Mouse (Mus musculus) kidney, embryonic 15.5 days (tissue): ENCODE measurements around the gene Ttll8. TPM values are rescaled to one million over a fixed set of nuclear protein-coding genes. Genes with fewer than 3 reads are reported as not detected.

Experiments used
- ATAC-seq: fragments of 200-750 bp; cut with Nextera tagmentation; replicated peaks from 2 replicates; pipeline ENCODE4 v1.8.0; 2017; ENCODE audit warnings: moderate TSS enrichment; ENCODE audit not compliant: low FRiP score
- H3K27ac ChIP-seq: fragments of 300-500 bp; sonication (generic); 2 replicates; pipeline ENCODE4 v1.5.1; 2015; ENCODE audit warnings: mild to moderate bottlenecking, inconsistent platforms
- H3K27me3 ChIP-seq: fragments of 300-500 bp; sonication (generic); 2 replicates; pipeline ENCODE4 v1.6.1; 2015; ENCODE audit warnings: inconsistent platforms
- H3K36me3 ChIP-seq: fragments of 300-500 bp; sonication (generic); 2 replicates; pipeline ENCODE4 v1.6.1; 2015; ENCODE audit warnings: inconsistent platforms
- H3K4me1 ChIP-seq: fragments of 300-500 bp; sonication (generic); 2 replicates; pipeline ENCODE4 v1.6.1; 2015; ENCODE audit warnings: inconsistent platforms
- H3K4me2 ChIP-seq: fragments of 300-500 bp; sonication (generic); 2 replicates; pipeline ENCODE4 v1.6.1; 2015; ENCODE audit warnings: moderate library complexity, mild to moderate bottlenecking, inconsistent platforms
- H3K4me3 ChIP-seq: fragments of 300-500 bp; sonication (generic); replicated peaks from 2 replicates; pipeline ENCODE4 v1.5.1; 2015; ENCODE audit warnings: mild to moderate bottlenecking, inconsistent platforms
- H3K9ac ChIP-seq: fragments of 300-500 bp; sonication (generic); 2 replicates; pipeline ENCODE4 v1.6.1; 2015; ENCODE audit warnings: mild to moderate bottlenecking, inconsistent platforms
- H3K9me3 ChIP-seq: fragments of 300-500 bp; sonication (generic); replicated peaks from 2 replicates; pipeline ENCODE4 v1.6.1; 2016; ENCODE audit warnings: inconsistent platforms
- WGBS: fragments of 180-500 bp; shearing (Covaris S2); methylation state at CpG from one replicate; pipeline ENCODE4 v1.1.7; 2015; ENCODE audit warnings: mixed read lengths; 5-methylcytosine and 5-hydroxymethylcytosine counted together
- polyA plus RNA-seq: library from polyadenylated mRNA; unstranded; fragments of >200 nt; fragmentation: Nextera tagmentation; extraction: Ambion mirVana; gene quantifications from 2 replicates; pipeline ENCODE4 v1.2.1, GENCODE M21; 2015

Gene Ttll8
- polyA plus RNA-seq, 1 experiment from 2014 or later, result not detected

DNA sequence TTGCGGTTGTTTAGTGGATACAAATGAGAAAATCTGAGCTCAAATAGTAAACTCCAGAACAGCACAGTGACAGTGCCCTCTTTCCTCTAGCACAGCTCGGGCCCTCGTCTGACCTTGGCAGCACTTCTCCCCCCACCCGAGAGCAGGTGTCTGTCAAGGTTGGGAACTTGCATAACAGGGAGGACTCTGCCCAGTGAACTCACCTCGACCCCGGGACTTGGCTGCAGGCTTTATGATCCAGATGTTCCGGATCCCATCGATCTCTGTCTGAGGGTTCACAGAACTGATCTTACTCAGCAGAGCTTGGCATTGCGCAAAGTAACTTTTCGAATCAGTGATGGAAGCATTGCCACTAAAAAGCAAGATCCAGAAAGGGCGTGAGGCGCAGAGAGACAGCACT, 34.9 kb downstream of the Ttll8 start:
- Histone ChIP-seq H3K36me3 (no peaks in the 10 kb centered on the region), H3K27me3 (no peaks in the 10 kb centered on the region), H3K9me3 (no peaks in the 10 kb centered on the region), H3K4me3 (no peak overlapping the region), H3K4me1 (0 out of 2 replicates have a peak, but pooled peaks cover 4% of the 10 kb centered on the region), H3K4me2 (no peak overlapping the region), H3K27ac (no peak overlapping the region), H3K9ac (no peak overlapping the region)
- 58% methylated on average over 12 of the region's 12 CpGs for WGBS
- ATAC-seq, result no peak

DNA sequence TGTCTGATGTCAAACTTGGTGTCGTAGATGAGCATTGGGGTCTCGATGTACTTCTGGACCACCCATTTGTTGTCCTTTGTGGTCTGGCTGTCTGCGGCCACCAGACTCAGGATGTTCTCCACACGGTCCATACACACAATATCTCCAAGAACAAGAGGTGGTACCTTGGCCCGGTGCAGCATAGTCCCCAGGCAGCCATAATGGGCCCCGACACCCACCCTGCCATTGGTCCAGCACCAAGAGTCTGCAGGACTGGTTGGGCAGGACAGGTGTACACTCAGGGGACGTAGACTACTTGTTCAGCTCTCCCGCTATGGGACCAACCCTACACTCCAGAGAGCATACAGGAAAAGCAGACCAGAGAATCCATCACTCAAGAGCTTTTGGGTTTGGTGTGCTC, 37.1 kb downstream of the Ttll8 start:
- H3K9ac ChIP-seq, result no peak overlapping the region
- no peak for ATAC-seq
- no peaks in the 10 kb centered on the region for H3K36me3 ChIP-seq
- H3K27me3 ChIP-seq, result no peaks in the 10 kb centered on the region
- H3K27ac ChIP-seq, result no peak overlapping the region
- WGBS, result 95% methylated on average over 8 of the region's 8 CpGs
- no peaks in the 10 kb centered on the region for H3K9me3 ChIP-seq
- no peak overlapping the region for H3K4me3 ChIP-seq
- H3K4me2 ChIP-seq, result no peak overlapping the region
- H3K4me1 ChIP-seq, result 0 out of 2 replicates have a peak, but pooled peaks cover 4% of the 10 kb centered on the region

DNA sequence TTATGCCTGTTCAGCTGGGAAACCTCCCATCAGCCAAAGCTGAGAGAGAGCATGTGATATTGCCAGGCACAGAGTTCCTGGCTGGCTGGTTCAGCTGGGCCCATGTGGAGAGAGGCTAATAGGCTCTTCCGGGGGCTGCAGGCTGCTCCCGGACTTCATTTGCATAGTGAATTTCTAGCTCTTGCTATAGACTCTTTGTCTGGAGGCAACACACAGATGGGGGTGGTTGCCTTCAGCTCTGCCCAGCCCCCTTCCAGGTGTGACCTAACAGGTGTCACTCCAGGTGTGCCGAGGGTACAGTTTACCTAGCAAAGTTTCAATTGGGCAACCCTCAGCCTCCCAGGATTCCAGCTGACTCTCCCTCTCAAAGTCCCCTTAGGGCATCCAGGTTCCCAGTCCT, 37.9 kb downstream of the Ttll8 start:
- WGBS, result 38% methylated on average over 3 of the region's 3 CpGs
- H3K9me3 ChIP-seq, result no peaks in the 10 kb centered on the region
- H3K27me3 ChIP-seq, result no peaks in the 10 kb centered on the region
- H3K4me3 ChIP-seq, result no peak overlapping the region
- H3K4me1 ChIP-seq, result 0 out of 2 replicates have a peak, but pooled peaks cover 4% of the 10 kb centered on the region
- no peak for ATAC-seq
- no peak overlapping the region for H3K27ac ChIP-seq
- H3K36me3 ChIP-seq, result no peaks in the 10 kb centered on the region
- no peak overlapping the region for H3K4me2 ChIP-seq
- no peak overlapping the region for H3K9ac ChIP-seq

DNA sequence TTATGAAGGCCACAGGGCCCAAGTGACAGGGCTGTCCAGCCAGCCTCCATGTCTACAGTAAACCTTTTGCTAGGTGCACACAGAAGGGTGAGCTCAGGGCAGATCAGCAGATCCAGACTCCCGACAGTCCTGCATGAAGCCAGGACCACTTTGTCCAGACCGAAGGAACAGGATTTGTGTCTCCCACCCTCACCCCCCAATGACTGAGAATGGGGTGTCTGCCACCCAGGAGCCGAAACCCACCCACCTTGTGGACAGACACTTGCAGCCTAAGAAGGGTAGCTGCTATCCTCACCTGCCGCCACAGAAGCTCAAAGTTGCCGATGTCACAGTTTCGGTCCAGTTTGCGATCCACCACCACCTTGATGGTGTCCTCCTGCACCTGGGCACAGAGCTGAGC, 39.2 kb downstream of the Ttll8 start:
- Histone ChIP-seq H3K4me2 (no peak overlapping the region), H3K4me3 (no peak overlapping the region), H3K27me3 (no peaks in the 10 kb centered on the region), H3K9me3 (no peaks in the 10 kb centered on the region), H3K36me3 (no peaks in the 10 kb centered on the region), H3K27ac (no peak overlapping the region), H3K4me1 (0 out of 2 replicates have a peak, but pooled peaks cover 4% of the 10 kb centered on the region), H3K9ac (no peak overlapping the region)
- no peak for ATAC-seq
- WGBS, result 89% methylated on average over 7 of the region's 7 CpGs

DNA sequence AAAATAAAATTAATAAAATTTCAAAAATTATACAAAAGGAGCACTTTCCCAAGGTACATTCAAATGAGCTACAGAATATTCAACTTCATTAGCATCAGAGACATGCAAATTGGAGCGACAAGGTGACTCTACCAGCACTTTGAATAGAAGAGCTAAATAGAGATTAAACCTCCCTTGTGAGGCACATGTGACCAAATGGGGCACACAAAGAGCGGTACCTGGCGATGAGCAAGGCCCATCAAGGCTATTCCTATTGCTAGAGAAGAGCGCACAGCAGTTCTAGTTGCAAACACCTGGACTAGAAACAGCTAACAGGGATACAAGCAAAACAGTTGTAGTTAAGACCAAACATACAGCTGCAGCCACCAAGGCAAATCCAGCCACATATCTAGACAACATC, 47.9 kb downstream of the Ttll8 start:
- no peaks in the 10 kb centered on the region for H3K9me3 ChIP-seq
- H3K9ac ChIP-seq, result no peak overlapping the region
- no peak overlapping the region for H3K27ac ChIP-seq
- ATAC-seq, result no peak
- 74% methylated on average over 4 of the region's 4 CpGs for WGBS
- no peaks in the 10 kb centered on the region for H3K27me3 ChIP-seq
- H3K4me1 ChIP-seq, result no peaks in the 10 kb centered on the region
- H3K4me2 ChIP-seq, result no peak overlapping the region
- no peak overlapping the region for H3K4me3 ChIP-seq
- no peaks in the 10 kb centered on the region for H3K36me3 ChIP-seq

DNA sequence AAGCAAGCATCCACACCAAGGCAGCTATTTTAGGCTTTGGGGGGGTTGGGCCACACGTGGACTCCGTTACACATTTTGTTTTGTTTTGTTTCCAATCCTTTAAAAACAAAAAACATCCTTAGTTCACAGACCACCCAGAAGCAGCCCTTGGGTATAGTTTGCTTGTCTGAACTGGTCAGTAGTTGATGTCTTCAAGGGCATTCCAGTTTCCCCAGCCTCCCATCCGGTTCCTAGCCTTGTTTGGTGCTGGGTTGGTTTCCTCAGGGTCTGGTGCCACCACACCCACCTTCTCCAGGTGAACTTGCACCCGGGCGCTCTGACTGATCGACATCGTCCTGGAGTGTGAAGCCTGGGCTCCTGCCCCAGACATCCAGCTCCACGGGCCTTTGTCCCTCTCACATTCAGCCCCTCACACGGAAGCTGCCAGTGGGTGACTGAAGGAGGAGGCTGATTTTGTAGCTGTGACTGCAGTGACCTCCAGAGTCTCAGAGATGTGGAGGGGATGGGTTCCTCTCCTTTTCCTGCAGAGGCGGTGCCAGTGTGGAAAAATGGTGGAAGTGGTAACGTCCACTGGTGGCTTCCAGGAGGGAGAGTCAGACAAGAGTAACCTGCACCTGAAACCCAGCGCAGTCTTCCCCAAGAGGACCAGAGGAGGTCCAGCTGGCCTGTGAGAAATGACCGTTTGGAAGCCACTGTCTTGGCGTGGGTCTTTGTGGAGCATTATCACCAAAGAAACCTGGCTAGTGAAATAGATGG, 50.0 kb downstream of the Ttll8 start:
- Histone ChIP-seq H3K9me3 (no peaks in the 10 kb centered on the region), H3K9ac (no peak overlapping the region), H3K27me3 (no peaks in the 10 kb centered on the region), H3K36me3 (no peaks in the 10 kb centered on the region), H3K27ac (no peak overlapping the region), H3K4me1 (no peaks in the 10 kb centered on the region), H3K4me3 (no peak overlapping the region), H3K4me2 (no peak overlapping the region)
- no peak for ATAC-seq
- WGBS, result 83% methylated on average over 14 of the region's 14 CpGs

DNA sequence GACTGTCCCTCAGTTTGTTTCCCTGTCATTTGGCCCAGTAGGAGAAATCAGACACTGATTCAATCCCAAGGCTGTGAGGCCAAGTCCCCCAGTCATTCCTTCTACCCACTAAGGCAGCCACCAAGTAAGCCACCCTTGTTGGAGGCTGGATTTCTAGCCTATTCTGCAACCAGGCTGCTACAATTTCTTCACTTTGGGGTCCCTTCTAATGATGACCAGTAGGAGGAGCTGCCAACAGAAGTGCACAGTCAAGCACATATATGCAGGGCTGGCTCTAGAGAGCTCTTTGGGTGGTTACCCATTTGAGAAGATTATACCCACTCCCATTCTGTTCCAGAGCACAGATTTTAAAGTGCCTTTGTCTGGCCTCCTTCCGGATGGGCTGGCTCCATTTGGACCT, 51.1 kb downstream of the Ttll8 start:
- no peaks in the 10 kb centered on the region for H3K36me3 ChIP-seq
- no peaks in the 10 kb centered on the region for H3K4me1 ChIP-seq
- no peak overlapping the region for H3K27ac ChIP-seq
- ATAC-seq, result no peak
- H3K9me3 ChIP-seq, result no peaks in the 10 kb centered on the region
- no peak overlapping the region for H3K9ac ChIP-seq
- H3K4me2 ChIP-seq, result no peak overlapping the region
- H3K27me3 ChIP-seq, result no peaks in the 10 kb centered on the region
- H3K4me3 ChIP-seq, result no peak overlapping the region
- WGBS, result 75% methylated on average over 1 of the region's 1 CpGs

DNA sequence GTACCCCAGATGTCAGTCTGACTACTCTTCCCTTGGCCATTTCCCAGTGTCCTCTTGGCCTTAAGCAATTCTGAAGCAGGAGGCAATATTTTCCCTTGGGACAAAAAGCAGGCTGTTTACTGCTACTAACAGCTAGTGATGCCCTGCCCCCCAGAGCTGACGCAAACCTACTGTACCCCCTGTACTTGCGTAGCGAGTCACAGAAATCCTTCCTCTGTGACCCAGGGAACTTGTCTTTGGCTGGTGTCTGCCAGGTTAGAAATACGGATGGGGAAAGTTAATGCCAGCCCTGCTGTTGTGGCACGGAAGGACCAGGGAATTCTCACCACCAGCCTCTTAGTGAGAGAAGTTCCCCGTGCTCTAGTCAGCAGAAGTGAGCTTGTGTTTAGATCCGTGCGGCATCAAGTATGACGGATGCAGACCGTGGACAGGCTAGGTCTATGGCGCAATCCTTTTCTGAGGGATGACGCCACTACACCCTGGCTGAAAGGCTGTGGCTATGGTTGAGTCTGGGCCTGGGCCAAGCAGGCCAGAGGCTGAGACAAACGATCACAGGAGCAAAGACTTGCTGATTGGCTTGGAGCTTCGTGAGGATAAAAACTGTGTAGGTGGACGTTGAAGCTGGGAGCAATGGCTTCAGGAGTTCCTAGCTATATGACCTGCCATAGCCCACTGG, 51.9 kb downstream of the Ttll8 start:
- no peak overlapping the region for H3K4me2 ChIP-seq
- no peak overlapping the region for H3K9ac ChIP-seq
- no peak overlapping the region for H3K27ac ChIP-seq
- ATAC-seq, result no peak
- H3K36me3 ChIP-seq, result no peaks in the 10 kb centered on the region
- H3K27me3 ChIP-seq, result no peaks in the 10 kb centered on the region
- H3K4me1 ChIP-seq, result no peaks in the 10 kb centered on the region
- H3K9me3 ChIP-seq, result no peaks in the 10 kb centered on the region
- WGBS, result 83% methylated on average over 15 of the region's 15 CpGs
- no peak overlapping the region for H3K4me3 ChIP-seq

DNA sequence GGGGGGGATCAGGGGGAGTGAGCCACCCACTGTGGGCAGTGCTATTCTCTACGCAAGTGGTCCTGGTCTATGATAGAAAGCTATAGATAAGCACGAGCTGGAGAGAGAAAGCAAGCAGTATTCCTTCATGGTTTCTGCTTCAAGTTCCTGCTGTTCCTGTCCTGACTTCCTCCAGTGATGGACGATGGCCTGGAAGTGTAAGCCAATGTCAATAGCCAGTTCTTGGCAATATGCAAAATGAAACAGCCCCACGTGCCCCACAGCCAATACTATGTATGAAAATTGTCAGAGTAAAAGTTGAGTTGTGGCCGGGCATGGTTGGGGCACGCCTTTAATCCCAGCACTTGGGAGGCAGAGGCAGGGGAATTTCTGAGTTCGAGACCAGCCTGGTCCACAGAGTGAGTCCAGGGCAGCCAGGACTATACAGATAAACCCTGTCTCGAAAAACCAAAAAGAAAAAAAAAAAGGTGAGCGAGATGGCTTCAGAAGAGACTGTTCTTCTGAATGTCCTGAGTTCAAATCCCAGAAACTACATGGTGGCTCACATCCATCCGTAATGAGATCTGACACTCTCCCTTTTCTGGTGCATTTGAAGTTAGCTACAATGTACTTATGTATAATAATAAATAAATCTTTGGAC, 57.8 kb downstream of the Ttll8 start:
- no peak for ATAC-seq
- H3K4me2 ChIP-seq, result no peak overlapping the region
- H3K9ac ChIP-seq, result no peak overlapping the region
- 0 out of 2 replicates have a peak, but pooled peaks cover under 1% of the 10 kb centered on the region for H3K4me1 ChIP-seq
- no peak overlapping the region for H3K27ac ChIP-seq
- no peaks in the 10 kb centered on the region; the same call in 1 of the 2 replicates for H3K27me3 ChIP-seq
- 86% methylated on average over 10 of the region's 10 CpGs for WGBS
- H3K4me3 ChIP-seq, result no peak overlapping the region
- no peaks in the 10 kb centered on the region for H3K36me3 ChIP-seq
- no peaks in the 10 kb centered on the region for H3K9me3 ChIP-seq

DNA sequence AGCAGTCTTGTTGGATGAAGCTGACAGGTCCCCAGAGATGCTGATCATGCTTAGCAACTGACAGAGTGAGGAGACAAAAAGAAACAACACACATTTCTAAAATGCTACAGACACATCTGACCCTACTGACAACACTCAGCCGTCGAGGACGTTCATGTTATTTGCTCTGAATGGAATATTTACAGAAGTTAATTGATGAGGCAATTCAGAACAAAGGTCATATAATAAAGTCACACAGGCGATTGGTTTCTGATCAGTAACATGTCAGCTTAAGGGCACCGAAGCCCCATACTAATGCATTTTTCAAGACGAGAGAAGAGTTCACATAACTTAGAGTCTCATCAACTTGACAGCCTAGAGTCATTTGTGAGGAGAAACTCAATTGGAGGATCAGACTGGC, 58.3 kb downstream of the Ttll8 start:
- Histone ChIP-seq H3K4me1 (peaks cover 6% of the 10 kb centered on the region; the same call in 1 of the 2 replicates), H3K9ac (no peak overlapping the region), H3K9me3 (no peaks in the 10 kb centered on the region), H3K27ac (no peak overlapping the region), H3K4me2 (no peak overlapping the region), H3K36me3 (no peaks in the 10 kb centered on the region), H3K27me3 (no peaks in the 10 kb centered on the region; the same call in 1 of the 2 replicates), H3K4me3 (no peak overlapping the region)
- 83% methylated on average over 6 of the region's 6 CpGs for WGBS
- ATAC-seq, result no peak

DNA sequence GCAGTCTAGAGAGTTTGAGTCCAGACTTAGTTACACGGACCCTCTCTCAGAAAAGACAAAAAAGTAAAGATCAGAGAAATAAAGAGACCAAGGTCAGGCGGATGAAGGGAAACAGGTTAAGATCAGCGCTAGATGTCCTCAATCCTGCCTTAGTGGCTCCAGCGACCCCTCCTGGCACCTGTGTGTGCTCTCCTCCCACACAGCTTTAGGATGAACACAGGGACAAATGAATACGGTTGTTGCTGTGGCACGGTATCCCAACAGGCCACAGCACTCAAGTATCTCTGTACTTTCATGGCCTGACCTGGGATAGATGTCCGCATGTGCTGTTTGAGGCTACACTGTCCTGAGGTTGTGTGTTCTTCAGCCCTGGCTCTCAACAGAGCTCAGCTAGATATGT, 59.1 kb downstream of the Ttll8 start:
- Histone ChIP-seq H3K36me3 (no peaks in the 10 kb centered on the region), H3K4me1 (peaks cover 14% of the 10 kb centered on the region; the same call in 1 of the 2 replicates), H3K27me3 (no peaks in the 10 kb centered on the region; the same call in 1 of the 2 replicates), H3K27ac (no peak overlapping the region), H3K4me2 (no peak overlapping the region), H3K9me3 (no peaks in the 10 kb centered on the region), H3K9ac (no peak overlapping the region), H3K4me3 (no peak overlapping the region)
- no peak for ATAC-seq
- 63% methylated on average over 7 of the region's 7 CpGs for WGBS

DNA sequence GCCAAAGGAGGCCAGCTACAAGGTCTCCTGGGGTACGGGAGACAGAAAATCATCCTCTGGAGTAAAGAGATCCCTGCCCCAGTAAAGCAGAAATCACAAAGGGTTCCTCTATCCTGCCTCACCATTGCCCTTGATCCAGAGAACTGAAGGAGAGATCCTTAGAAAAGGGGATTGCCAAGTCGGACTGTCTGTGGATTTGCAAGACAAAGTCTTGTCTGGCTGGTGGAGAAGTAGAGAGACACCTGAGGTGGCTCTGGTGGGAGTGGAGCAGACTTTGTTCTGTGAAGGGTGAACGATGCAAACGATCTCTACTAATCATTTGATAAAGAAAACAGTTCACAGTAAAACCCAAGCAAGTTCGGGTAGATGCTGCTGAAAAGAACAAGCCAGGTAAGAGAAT, 61.3 kb downstream of the Ttll8 start:
- peaks cover 8% of the 10 kb centered on the region for H3K27me3 ChIP-seq
- H3K36me3 ChIP-seq, result no peaks in the 10 kb centered on the region
- no peak for ATAC-seq
- H3K4me3 ChIP-seq, result no peak overlapping the region
- H3K9me3 ChIP-seq, result no peaks in the 10 kb centered on the region
- no peak overlapping the region for H3K9ac ChIP-seq
- H3K27ac ChIP-seq, result no peak overlapping the region
- H3K4me2 ChIP-seq, result no peak overlapping the region
- peaks cover 14% of the 10 kb centered on the region; the same call in 1 of the 2 replicates for H3K4me1 ChIP-seq
- 85% methylated on average over 5 of the region's 5 CpGs for WGBS
